Mouse (Mus musculus): ENCODE data around the gene Palm2. TPM values are rescaled to one million over a fixed set of nuclear protein-coding genes. Genes with fewer than 3 reads are reported as not detected.

The Palm2 gene
- polyA plus RNA-seq, 1 experiment from 2014 or later: 4.0 TPM

DNA sequence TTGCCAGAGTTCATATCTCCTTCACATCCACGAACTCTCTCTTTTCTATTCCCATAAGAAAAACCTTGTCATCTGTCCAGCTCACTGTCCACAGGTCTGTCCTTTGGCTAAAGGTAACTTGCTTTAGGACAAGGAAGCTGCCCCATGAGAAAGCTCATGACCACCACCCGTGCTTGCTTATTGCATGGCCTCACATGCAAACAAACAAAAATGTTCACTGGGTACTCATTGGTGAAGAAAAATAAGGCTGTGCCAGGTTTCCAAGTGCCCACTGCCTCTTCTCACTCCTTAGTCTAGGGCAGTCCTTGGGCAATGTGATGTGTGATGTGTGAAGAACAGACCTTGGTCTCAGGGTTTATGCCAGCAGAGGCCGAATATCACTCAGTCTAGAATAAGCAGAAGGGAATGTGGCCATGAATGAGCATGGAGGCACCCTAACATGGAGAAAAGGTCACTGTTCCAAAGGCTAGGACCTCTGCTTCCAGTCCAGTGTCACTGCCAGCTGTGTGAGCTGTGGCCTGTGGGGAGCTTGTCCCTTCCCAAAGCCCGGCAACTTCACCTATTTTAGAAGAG is 294.6 kb downstream of the Palm2 start:
- Histone ChIP-seq H3K4me2 (no peak overlapping the region), H3K27ac (no peak overlapping the region), H3K9ac (no peak overlapping the region), H3K4me3 (replicated peaks) (no peak overlapping the region), H3K9me3 (no peaks in the 10 kb centered on the region), H3K4me1 (no peaks in the 10 kb centered on the region), H3K36me3 (no peaks in the 10 kb centered on the region), H3K27me3 (replicated peaks) (no peaks in the 10 kb centered on the region)
- WGBS: 80% methylated on average over 4 of the region's 4 CpGs
- no peak for ATAC-seq (ENCODE audit: insufficient read depth, low FRiP score, low read depth)

DNA sequence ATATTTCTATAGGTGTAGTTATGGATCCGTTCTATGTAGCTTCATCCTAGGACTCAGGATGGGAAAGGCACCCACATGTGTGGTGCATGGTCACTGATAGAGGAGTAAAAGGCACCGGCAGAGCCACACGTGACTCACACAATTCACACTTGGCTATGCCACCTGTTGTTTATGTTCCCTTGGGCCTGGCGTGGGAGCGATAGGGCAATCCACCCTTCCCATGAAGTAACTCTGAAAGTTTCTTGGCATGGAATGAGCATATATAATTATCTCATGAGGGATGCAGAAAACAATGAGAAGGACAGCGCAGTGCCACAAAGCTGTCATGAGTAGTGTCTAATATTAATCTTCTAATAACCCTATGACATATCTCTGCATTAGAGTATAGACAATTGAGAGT is 296.0 kb downstream of the Palm2 start:
- H3K4me1 ChIP-seq: no peaks in the 10 kb centered on the region
- H3K27ac ChIP-seq: no peak overlapping the region
- no peak overlapping the region for H3K4me3 ChIP-seq (replicated peaks)
- H3K9ac ChIP-seq: no peak overlapping the region
- ATAC-seq (ENCODE audit: insufficient read depth, low FRiP score, low read depth): no peak
- H3K9me3 ChIP-seq: no peaks in the 10 kb centered on the region
- H3K36me3 ChIP-seq: no peaks in the 10 kb centered on the region
- no peak overlapping the region for H3K4me2 ChIP-seq
- WGBS: 91% methylated on average over 6 of the region's 6 CpGs
- H3K27me3 ChIP-seq (replicated peaks): no peaks in the 10 kb centered on the region

DNA sequence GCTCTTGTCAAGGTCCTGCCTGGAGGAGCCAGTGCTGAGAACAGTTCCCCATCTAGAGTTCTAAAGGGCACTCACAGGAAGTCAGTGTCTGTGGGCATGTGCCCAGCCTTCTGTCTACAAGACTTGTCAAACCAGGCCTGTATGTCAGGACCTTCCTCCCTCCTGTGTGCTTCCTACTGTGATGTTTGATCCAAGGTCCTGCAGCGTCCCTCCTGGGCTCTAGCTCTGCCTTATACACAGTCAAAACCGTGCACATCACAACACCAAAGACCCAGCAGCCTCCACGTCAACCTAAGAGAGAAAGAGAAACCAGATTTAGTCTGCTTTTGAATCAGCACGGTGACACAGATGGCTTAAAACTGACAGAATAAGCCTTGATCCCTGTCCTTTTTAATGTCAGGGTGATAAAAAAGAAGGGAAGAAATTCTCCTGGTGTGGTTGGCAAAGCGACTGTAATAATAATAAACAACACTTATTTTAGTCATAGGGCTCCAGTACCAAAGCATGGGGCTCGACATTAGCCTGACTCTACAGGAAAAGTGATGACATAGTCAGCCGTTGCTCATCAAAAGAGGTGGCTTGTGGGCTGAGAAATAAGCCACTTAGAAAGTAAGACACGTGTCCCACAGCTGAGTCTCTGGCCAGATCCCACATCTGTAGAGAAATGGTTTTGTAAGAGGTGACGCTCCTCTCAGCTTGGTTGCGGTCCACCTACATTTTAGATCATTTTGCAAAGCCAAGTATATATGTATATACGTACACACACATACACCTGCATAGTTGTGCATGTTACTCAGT is 297.0 kb downstream of the Palm2 start:
- ATAC-seq (ENCODE audit: insufficient read depth, low FRiP score, low read depth): no peak
- Histone ChIP-seq H3K27me3 (replicated peaks) (no peaks in the 10 kb centered on the region), H3K27ac (no peak overlapping the region), H3K36me3 (no peaks in the 10 kb centered on the region), H3K9me3 (no peaks in the 10 kb centered on the region), H3K4me1 (no peaks in the 10 kb centered on the region), H3K9ac (no peak overlapping the region), H3K4me2 (no peak overlapping the region), H3K4me3 (replicated peaks) (no peak overlapping the region)
- 78% methylated on average over 11 of the region's 11 CpGs for WGBS

DNA sequence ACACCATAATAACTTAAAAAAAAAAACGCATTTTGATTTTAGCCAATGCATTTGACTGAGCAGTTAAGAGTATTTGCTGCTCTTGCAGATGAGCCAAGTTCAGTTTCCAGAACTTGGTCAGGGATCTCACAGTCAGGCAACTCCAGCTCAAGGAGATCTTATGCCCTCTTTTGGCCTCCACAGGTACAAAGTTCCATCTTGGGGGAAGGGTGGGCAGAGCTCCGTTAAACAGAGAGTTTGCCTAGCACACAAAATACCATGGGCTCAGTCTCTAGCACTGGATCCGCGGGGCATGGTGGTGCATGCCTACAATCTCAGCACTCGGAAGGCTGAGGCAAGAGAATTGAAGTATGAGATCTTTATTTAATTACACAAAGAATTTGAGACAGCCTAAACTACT is 298.3 kb downstream of the Palm2 start:
- Histone ChIP-seq H3K27me3 (replicated peaks) (no peaks in the 10 kb centered on the region), H3K4me2 (no peak overlapping the region), H3K36me3 (no peaks in the 10 kb centered on the region), H3K9ac (no peak overlapping the region), H3K9me3 (no peaks in the 10 kb centered on the region), H3K4me3 (replicated peaks) (no peak overlapping the region), H3K4me1 (no peaks in the 10 kb centered on the region), H3K27ac (no peak overlapping the region)
- ATAC-seq (ENCODE audit: insufficient read depth, low FRiP score, low read depth): no peak
- 75% methylated on average over 5 of the region's 5 CpGs for WGBS

DNA sequence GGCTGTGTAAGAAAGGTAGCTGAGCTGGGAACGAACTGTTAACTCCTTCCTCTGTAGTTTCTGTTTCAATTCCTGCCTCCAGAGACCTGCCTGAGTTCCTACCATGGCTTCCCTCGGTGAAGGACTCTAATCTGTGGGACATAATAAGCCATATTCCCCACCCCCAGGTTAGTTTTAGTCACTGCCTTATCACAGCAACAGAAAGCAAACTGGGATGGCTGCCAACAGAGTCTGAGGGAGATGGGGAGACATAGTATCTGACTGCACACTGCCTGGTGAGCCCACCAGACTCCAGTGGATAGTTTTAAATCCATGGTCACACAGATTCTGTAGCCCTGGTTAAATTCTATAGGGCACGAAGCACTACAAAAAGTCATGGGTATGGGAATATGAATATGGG is 299.4 kb downstream of the Palm2 start:
- Histone ChIP-seq H3K27me3 (replicated peaks) (no peaks in the 10 kb centered on the region), H3K9me3 (no peaks in the 10 kb centered on the region), H3K4me3 (replicated peaks) (no peak overlapping the region), H3K9ac (no peak overlapping the region), H3K4me1 (no peaks in the 10 kb centered on the region), H3K4me2 (no peak overlapping the region), H3K27ac (no peak overlapping the region), H3K36me3 (no peaks in the 10 kb centered on the region)
- 64% methylated on average over 3 of the region's 3 CpGs for WGBS
- ATAC-seq (ENCODE audit: insufficient read depth, low FRiP score, low read depth): no peak

DNA sequence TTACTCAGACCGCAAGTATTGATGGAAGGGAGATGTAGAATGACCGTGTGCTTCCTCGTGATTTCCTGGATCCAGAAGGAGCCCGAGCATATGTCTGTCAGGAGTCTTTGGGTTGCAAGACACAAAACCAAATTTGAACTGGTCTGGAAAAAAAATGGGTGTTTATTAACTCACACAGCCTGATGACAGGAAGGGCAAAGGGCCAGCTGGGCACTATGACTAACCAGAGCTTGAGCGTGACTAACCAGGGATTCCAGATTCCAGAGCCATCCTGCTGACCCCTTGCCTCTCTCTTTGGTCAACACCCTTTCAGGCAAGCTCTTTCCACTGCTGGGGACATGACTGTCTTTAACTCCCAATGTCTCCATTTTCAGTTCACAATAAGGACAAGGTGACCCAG is 301.4 kb downstream of the Palm2 start:
- H3K4me3 ChIP-seq (replicated peaks): no peak overlapping the region
- no peak overlapping the region for H3K27ac ChIP-seq
- no peak for ATAC-seq (ENCODE audit: insufficient read depth, low FRiP score, low read depth)
- no peaks in the 10 kb centered on the region for H3K36me3 ChIP-seq
- H3K27me3 ChIP-seq (replicated peaks): no peaks in the 10 kb centered on the region
- no peak overlapping the region for H3K9ac ChIP-seq
- H3K4me1 ChIP-seq: no peaks in the 10 kb centered on the region
- 81% methylated on average over 5 of the region's 5 CpGs for WGBS
- no peaks in the 10 kb centered on the region for H3K9me3 ChIP-seq
- no peak overlapping the region for H3K4me2 ChIP-seq

DNA sequence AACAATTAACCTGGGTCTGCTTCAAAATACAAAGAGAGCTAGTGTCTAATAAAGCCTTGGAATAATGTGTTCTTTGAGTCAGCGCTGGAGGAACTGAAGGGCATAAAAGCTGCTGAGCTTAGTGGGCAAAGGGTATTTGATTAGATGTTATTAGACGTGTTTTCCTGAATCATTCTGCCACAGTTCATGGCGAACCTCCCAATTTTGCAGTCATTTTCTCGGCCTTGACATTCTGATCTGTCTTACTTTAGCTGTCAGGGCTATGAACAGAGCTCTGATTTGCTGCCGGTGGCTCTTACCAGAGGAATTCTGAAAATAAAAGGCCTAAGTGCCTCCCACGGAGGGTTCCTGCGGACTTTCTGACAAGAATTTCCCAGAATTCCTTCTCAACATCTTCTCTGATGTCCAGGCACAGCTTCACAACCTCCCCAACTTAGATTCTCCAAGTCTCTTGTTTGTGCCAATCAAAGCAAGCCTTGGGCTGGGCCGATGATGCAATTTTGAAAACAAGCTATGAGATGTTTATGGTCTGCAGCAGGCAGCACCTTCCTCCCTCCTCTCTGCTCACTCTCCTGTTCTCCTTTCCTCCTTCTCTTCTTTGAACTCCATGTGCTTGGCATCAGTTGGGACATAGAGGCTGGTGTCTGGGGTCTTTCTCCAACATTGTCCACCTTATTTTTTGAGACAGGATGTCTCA is 305.0 kb downstream of the Palm2 start:
- 61% methylated on average over 8 of the region's 8 CpGs for WGBS
- H3K4me3 ChIP-seq (replicated peaks): no peak overlapping the region
- H3K27me3 ChIP-seq (replicated peaks): no peaks in the 10 kb centered on the region
- no peaks in the 10 kb centered on the region for H3K4me1 ChIP-seq
- H3K9ac ChIP-seq: no peak overlapping the region
- no peaks in the 10 kb centered on the region for H3K9me3 ChIP-seq
- H3K36me3 ChIP-seq: no peaks in the 10 kb centered on the region
- no peak for ATAC-seq (ENCODE audit: insufficient read depth, low FRiP score, low read depth)
- H3K4me2 ChIP-seq: no peak overlapping the region
- no peak overlapping the region for H3K27ac ChIP-seq

DNA sequence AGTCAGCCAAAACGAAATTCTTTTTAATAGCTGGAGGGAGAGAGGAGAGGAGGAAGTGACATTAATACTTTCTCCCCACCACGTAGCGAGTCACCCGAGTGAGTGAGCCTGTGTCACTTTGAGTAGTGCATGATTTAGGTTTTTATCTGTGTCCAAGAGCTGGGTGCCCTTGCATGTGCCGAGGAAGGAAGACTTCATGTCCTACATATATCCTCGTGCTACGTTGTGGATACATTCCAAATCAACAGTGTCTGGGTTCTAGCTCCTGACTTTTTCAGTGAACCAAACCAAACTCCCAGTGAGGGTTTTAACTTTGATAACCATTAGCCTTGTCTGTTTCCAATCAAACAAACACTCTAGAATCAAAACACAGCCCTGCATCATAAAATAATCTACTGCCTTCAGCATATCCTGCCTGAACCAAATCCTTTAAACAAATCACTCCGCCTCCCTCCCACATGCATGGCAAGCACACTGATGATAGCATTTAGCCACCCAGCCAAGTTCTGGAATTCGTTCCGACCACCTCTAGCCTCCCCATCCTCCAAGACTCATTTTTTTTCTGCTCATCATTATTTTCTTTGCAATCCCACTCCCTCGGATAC is 309.4 kb downstream of the Palm2 start:
- H3K27ac ChIP-seq: no peak overlapping the region
- H3K9me3 ChIP-seq: no peaks in the 10 kb centered on the region
- H3K9ac ChIP-seq: no peak overlapping the region
- ATAC-seq (ENCODE audit: insufficient read depth, low FRiP score, low read depth): no peak
- H3K27me3 ChIP-seq (replicated peaks): no peaks in the 10 kb centered on the region
- 55% methylated on average over 11 of the region's 11 CpGs for WGBS
- H3K4me1 ChIP-seq: no peaks in the 10 kb centered on the region
- H3K4me2 ChIP-seq: no peak overlapping the region
- H3K36me3 ChIP-seq: no peaks in the 10 kb centered on the region
- H3K4me3 ChIP-seq (replicated peaks): no peak overlapping the region

DNA sequence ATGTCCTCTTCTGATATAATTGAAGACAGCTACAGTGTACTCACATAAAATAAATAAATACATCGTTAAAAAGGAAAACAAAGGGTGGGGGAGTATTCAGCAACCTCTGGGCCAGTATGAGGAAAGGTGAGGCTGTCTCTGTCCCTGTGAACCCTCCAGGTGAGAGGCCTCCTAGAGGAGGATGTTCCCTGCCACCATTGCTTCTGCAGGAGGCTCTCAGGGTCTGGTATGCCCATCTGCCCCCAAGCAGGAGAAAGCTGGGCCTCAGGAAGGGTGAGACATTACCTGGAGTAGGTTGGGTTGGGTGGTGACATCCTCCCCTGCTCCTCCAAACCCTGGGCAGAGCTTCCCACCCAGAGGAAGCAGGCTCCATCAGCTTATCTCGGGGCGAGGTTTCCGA is 316.6 kb downstream of the Palm2 start:
- no peaks in the 10 kb centered on the region for H3K4me1 ChIP-seq
- no peak for ATAC-seq (ENCODE audit: insufficient read depth, low FRiP score, low read depth)
- H3K27ac ChIP-seq: no peak overlapping the region
- no peak overlapping the region for H3K4me2 ChIP-seq
- H3K9me3 ChIP-seq: no peaks in the 10 kb centered on the region
- H3K9ac ChIP-seq: no peak overlapping the region
- H3K4me3 ChIP-seq (replicated peaks): no peak overlapping the region
- WGBS: 54% methylated on average over 4 of the region's 4 CpGs
- H3K27me3 ChIP-seq (replicated peaks): no peaks in the 10 kb centered on the region
- H3K36me3 ChIP-seq: no peaks in the 10 kb centered on the region

DNA sequence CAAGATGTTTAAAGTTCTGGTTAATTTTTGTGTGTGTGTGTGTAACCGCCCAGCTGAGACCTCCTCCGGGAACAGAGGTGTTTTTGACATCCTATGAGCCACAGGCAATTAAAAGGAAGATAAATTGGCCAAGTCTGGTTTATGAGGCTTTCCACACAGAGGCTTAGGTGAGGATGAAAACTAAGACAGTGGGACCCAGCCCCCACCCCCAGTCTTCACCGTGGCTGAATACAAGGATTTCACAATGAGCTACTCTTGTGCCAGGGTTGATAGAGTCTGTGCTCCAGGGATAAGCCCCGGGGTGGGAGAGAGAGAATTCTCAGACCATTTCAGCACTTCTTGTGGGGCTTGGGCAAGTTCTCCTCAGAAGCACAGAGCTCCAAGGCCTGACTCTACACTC is 317.0 kb downstream of the Palm2 start:
- no peak for ATAC-seq (ENCODE audit: insufficient read depth, low FRiP score, low read depth)
- Histone ChIP-seq H3K27ac (no peak overlapping the region), H3K9ac (no peak overlapping the region), H3K27me3 (replicated peaks) (no peaks in the 10 kb centered on the region), H3K4me2 (no peak overlapping the region), H3K4me3 (replicated peaks) (no peak overlapping the region), H3K36me3 (no peaks in the 10 kb centered on the region), H3K4me1 (no peaks in the 10 kb centered on the region), H3K9me3 (no peaks in the 10 kb centered on the region)
- WGBS: 58% methylated on average over 4 of the region's 4 CpGs

DNA sequence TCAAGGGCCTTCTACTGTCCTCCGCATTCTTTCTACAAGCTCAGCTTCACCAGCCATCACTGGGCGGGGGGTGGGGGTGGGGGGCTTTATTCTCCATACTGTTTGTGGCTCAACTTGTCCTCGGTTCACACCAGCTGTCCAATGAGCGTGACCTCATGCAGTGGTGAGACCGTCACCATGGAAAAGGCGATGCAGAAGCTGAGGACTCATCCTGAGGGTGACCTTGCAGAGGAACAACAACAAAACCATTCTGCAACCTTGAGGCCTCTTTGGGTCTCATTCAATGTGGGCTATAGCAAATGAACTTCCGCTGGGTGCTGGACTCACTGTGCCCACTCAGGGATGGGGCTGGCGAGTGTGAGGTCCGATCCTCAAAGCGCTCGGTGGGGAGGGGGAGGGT is 317.5 kb downstream of the Palm2 start:
- Histone ChIP-seq H3K9ac (no peak overlapping the region), H3K9me3 (no peaks in the 10 kb centered on the region), H3K27ac (no peak overlapping the region), H3K36me3 (no peaks in the 10 kb centered on the region), H3K4me1 (no peaks in the 10 kb centered on the region), H3K4me3 (replicated peaks) (no peak overlapping the region), H3K4me2 (no peak overlapping the region), H3K27me3 (replicated peaks) (no peaks in the 10 kb centered on the region)
- no peak for ATAC-seq (ENCODE audit: insufficient read depth, low FRiP score, low read depth)
- 87% methylated on average over 11 of the region's 11 CpGs for WGBS

DNA sequence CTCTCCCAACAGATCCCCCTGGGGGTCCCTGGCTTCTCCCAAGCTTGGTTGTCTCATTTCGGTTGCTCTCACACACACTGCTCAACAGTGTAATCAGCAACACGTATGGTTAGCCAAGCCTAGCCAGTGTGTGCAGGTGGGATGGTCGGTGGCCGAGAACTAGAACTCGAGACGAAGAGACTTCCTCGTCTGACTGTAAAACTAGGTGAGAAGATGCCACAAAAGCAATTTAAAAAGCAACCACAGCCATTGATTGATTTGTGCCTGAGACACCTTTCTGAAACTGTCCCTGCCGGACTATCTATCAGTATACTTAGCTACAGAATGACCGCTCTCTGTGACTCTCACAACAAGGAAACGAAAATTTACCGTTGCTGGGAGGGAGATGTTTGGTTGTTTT is 321.0 kb downstream of the Palm2 start:
- no peaks in the 10 kb centered on the region for H3K36me3 ChIP-seq
- no peaks in the 10 kb centered on the region for H3K9me3 ChIP-seq
- 91% methylated on average over 11 of the region's 11 CpGs for WGBS
- H3K4me3 ChIP-seq (replicated peaks): no peak overlapping the region
- H3K4me1 ChIP-seq: no peaks in the 10 kb centered on the region
- no peak overlapping the region for H3K4me2 ChIP-seq
- no peak overlapping the region for H3K27ac ChIP-seq
- H3K27me3 ChIP-seq (replicated peaks): no peaks in the 10 kb centered on the region
- no peak overlapping the region for H3K9ac ChIP-seq
- ATAC-seq (ENCODE audit: insufficient read depth, low FRiP score, low read depth): no peak
